Mouse (Mus musculus) bone marrow, adult 2 months (tissue): ENCODE results near the gene Syt3.

Experiments
- CTCF ChIP-seq: fragments of 200-500 bp; IDR thresholded peaks from 2 replicates; pipeline ENCODE4 v1.5.1; 2011; ENCODE audit warnings: low read length, control low read depth; ENCODE audit not compliant: control insufficient read depth, insufficient read depth
- POLR2A ChIP-seq: fragments of 200-500 bp; IDR thresholded peaks from 2 replicates; pipeline ENCODE4 v1.6.1; 2011; ENCODE audit warnings: low read depth, mild to moderate bottlenecking, control low read depth, low read length, borderline replicate concordance; ENCODE audit not compliant: control insufficient read depth

GRCm38 (mm10) chr7:44444886-44445527 is 61.1 kb downstream of the Syt3 start:
- TF ChIP-seq CTCF (no peak), POLR2A (no peak)
